Mouse (Mus musculus): ENCODE measurements at regions not wholly inside any gene's neighbourhood (a gene's known extent, or its start where the extent isn't known, plus 50 kb on each side); places are given as distances from the start of the nearest gene placed in this dataset.

DNA sequence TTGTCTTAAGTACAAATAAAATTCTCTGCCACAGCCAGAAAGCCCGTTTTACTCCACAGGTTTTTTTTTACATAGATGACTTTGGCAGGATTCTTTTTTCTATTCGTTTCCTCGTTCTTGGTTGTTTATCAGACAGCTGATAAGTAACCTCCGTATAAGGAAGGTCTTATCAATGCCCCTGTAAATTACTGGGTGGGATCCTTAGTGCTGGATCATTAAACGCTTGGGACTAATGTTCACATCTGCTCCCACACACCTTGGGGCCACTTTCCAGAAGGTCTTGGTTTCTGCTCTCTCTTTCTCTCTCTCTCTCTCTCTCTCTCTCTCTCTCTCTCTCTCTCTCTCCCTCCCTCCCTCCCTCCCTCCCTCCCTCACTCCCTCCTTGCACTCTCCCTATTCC, 134.6 kb downstream of the Gsdmc2 start:
- TF ChIP-seq CTCF (IDR thresholded peaks at IDR 0.05; ENCODE audit: extremely low read depth, insufficient read length, insufficient replicate concordance, low read depth, low read length), result no peak
- no peak for TF ChIP-seq POLR2A (IDR thresholded peaks at IDR 0.05; ENCODE audit: low read depth, low read length)

Measured in small intestine, adult 2 months (tissue).